Mouse (Mus musculus): Measurements from ENCODE around the gene Aff3.

The Aff3 gene

GRCm38 (mm10) chr1:38657606-38658005 is 7.1 kb downstream of the Aff3 start:
- no peak for DNase-seq (ENCODE audit: low read depth, low spot score)

- no peak for DNase-seq (ENCODE audit: low read depth, low spot score)
These were observed 9.7 kb downstream of the Aff3 start for GRCm38 (mm10) chr1:38654981-38655540.

- no peak for DNase-seq (ENCODE audit: low read depth, low spot score)
These were observed 14.7 kb downstream of the Aff3 start for GRCm38 (mm10) chr1:38650031-38650430.

GRCm38 (mm10) chr1:38649174-38649573 is 15.6 kb downstream of the Aff3 start:
- DNase-seq (ENCODE audit: low read depth, low spot score): no peak

- no peak for DNase-seq (ENCODE audit: low read depth, low spot score)
These were observed 22.5 kb downstream of the Aff3 start for GRCm38 (mm10) chr1:38642288-38642687.

GRCm38 (mm10) chr1:38639669-38640068 is 25.1 kb downstream of the Aff3 start:
- DNase-seq (ENCODE audit: low read depth, low spot score): no peak

GRCm38 (mm10) chr1:38635596-38635995 is 29.2 kb downstream of the Aff3 start:
- DNase-seq (ENCODE audit: low read depth, low spot score): no peak

- no peak for DNase-seq (ENCODE audit: low read depth, low spot score)
These were observed 30.7 kb downstream of the Aff3 start for GRCm38 (mm10) chr1:38634081-38634480.

GRCm38 (mm10) chr1:38632461-38633180 is 32.1 kb downstream of the Aff3 start:
- DNase-seq (ENCODE audit: low read depth, low spot score): no peak

- no peak for DNase-seq (ENCODE audit: low read depth, low spot score)
These were observed 33.1 kb downstream of the Aff3 start for GRCm38 (mm10) chr1:38631501-38632279.

- no peak for DNase-seq (ENCODE audit: low read depth, low spot score)
These were observed 35.7 kb downstream of the Aff3 start for GRCm38 (mm10) chr1:38628901-38629585.

- no peak for DNase-seq (ENCODE audit: low read depth, low spot score)
These were observed 36.3 kb downstream of the Aff3 start for GRCm38 (mm10) chr1:38628426-38628825.

- DNase-seq (ENCODE audit: low read depth, low spot score): no peak
These were observed 36.9 kb downstream of the Aff3 start for GRCm38 (mm10) chr1:38627683-38628361.

GRCm38 (mm10) chr1:38626739-38627661 is 37.8 kb downstream of the Aff3 start:
- no peak for DNase-seq (ENCODE audit: low read depth, low spot score)

GRCm38 (mm10) chr1:38626388-38626738 is 38.4 kb downstream of the Aff3 start:
- no peak for DNase-seq (ENCODE audit: low read depth, low spot score)

GRCm38 (mm10) chr1:38621840-38622239 is 42.9 kb downstream of the Aff3 start:
- DNase-seq (ENCODE audit: low read depth, low spot score): no peak

GRCm38 (mm10) chr1:38620401-38620800 is 44.4 kb downstream of the Aff3 start:
- DNase-seq (ENCODE audit: low read depth, low spot score): no peak

GRCm38 (mm10) chr1:38606741-38607140 is 58.0 kb downstream of the Aff3 start:
- DNase-seq (ENCODE audit: low read depth, low spot score): no peak

GRCm38 (mm10) chr1:38605426-38605825 is 59.3 kb downstream of the Aff3 start:
- no peak for DNase-seq (ENCODE audit: low read depth, low spot score)

- DNase-seq (ENCODE audit: low read depth, low spot score): no peak
These were observed 60.1 kb downstream of the Aff3 start for GRCm38 (mm10) chr1:38604611-38605010.
